Mouse (Mus musculus) lung, postnatal 10 days (tissue): ENCODE data around the gene Clspn.

Source experiments
- DNase-seq: peaks from one replicate; pipeline ENCODE4 v3.0.0; 2021

Clspn gene

DNA sequence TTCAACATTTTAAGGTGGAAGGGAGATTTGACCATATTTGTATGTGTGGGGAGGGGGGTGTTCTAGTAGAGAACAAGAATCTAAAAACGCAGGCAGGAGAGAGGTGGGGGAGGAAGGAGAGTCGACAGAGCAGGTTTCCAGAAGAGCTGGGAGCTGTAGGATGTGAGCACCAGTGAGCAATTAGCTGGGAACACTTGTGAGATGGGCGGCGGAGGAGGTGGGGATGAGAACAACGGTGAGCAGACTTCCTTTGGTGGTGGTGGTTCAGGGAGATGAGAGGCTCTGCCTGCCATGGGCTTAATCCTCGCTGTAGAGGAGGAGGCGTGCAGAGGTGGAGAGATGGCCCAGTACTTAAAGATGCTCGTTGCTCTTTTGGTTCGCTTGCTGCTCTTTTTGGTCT lies 85.2 kb downstream of the Clspn start:
- DNase-seq: no peak
